Mouse (Mus musculus) heart, embryonic 11.5 days (tissue): ENCODE measurements at regions not wholly inside any gene's neighbourhood (a gene's known extent, or its start where the extent isn't known, plus 50 kb on each side); places are given as distances from the start of the nearest gene placed in this dataset.

Source experiments
- ATAC-seq: fragments of 200-750 bp; cut with Nextera tagmentation; replicated peaks from 2 replicates; pipeline ENCODE4 v1.8.0; 2017; ENCODE audit warnings: moderate library complexity; ENCODE audit not compliant: insufficient number of reproducible peaks, low FRiP score, low TSS enrichment
- H3K27ac ChIP-seq: fragments of 300-500 bp; sonication (generic); 2 replicates; pipeline ENCODE4 v1.5.1; 2014; ENCODE audit warnings: mild to moderate bottlenecking, low read depth, low read length
- H3K27me3 ChIP-seq: fragments of 300-500 bp; sonication (generic); 2 replicates; pipeline ENCODE4 v1.6.1; 2014; ENCODE audit warnings: mild to moderate bottlenecking, low read length, mixed read lengths; ENCODE audit not compliant: control insufficient read depth, insufficient read depth
- H3K36me3 ChIP-seq: fragments of 300-500 bp; sonication (generic); 2 replicates; pipeline ENCODE4 v1.6.1; 2014; ENCODE audit warnings: mild to moderate bottlenecking, low read length, moderate library complexity, mixed read lengths; ENCODE audit not compliant: control insufficient read depth, insufficient read depth
- H3K4me1 ChIP-seq: fragments of 300-500 bp; sonication (generic); 2 replicates; pipeline ENCODE4 v1.6.1; 2014; ENCODE audit warnings: low read length; ENCODE audit not compliant: control insufficient read depth, insufficient read depth
- H3K4me2 ChIP-seq: fragments of 300-500 bp; sonication (generic); 2 replicates; pipeline ENCODE4 v1.6.1; 2014; ENCODE audit warnings: mild to moderate bottlenecking, moderate library complexity
- H3K4me3 ChIP-seq: fragments of 300-500 bp; sonication (generic); 2 replicates; pipeline ENCODE4 v1.5.1; 2014; ENCODE audit warnings: low read depth, low read length
- H3K9ac ChIP-seq: fragments of 300-500 bp; sonication (generic); 2 replicates; pipeline ENCODE4 v1.6.1; 2014; ENCODE audit warnings: mild to moderate bottlenecking, low read depth, low read length, moderate library complexity
- H3K9me3 ChIP-seq: fragments of 300-500 bp; sonication (generic); replicated peaks from 2 replicates; pipeline ENCODE4 v1.6.1; 2016; ENCODE audit warnings: low read length; ENCODE audit not compliant: control insufficient read depth
- WGBS: fragments of 180-500 bp; shearing (Covaris S2); extraction: QIAGEN DNeasy Blood & Tissue Kit; methylation state at CpG from one replicate; pipeline ENCODE4 v1.1.7; 2014; ENCODE audit not compliant: insufficient replicate concordance; 5-methylcytosine and 5-hydroxymethylcytosine counted together

DNA sequence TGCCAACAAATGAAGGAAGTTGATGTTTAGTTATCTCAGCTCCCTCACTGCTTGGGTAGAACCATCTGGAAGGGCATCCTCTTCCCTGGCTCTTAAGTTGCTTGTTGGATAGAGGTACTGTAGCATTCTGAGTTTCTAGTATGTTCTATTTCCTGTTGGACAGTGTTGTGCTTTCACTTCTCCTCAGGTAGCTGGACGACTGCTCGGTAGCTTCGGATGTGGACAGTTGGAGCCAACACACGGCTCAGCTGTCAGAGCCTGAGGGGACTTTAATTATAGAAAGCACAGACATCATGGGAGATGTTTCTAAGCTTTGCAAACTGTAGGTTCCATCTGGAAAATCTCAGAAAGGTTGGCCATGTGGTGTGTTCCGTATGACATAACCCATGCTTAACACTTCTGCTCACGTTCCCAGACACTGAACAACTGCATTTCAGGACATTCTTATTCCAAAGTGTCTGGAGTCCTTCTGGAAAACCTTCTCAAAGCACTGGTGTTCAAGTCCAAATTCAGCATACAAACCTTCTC lies 233.8 kb upstream of the Lrtm1 start:
- no peak overlapping the region for H3K4me2 ChIP-seq
- no peak for ATAC-seq
- H3K4me1 ChIP-seq, result no peaks in the 10 kb centered on the region

DNA sequence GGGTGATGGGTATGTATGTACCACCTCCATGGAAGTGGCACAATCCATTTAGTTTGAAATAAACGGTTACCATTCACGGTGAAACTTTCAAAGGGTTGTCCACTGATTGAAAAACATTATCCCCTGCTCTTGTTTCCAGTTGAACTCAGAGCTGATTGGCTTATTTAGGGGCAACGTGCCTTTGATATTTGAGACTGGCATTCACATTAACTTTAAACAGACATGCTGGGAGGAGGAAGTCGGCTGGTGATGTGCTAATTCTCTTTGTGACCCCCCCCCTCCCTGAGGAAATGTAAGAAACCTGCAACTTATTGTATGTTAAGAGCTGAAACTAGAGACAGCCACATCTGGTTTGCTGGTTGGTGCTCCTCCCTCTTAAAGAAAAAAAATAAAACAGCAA lies 219.7 kb upstream of the Lrtm1 start:
- Histone ChIP-seq H3K4me3 (no peak overlapping the region), H3K9me3 (no peaks in the 10 kb centered on the region), H3K4me2 (peak overlapping the region; percentile 11; the same call in 1 of the 2 replicates), H3K27me3 (peaks cover 3% of the 10 kb centered on the region; the same call in 1 of the 2 replicates), H3K36me3 (no peaks in the 10 kb centered on the region), H3K4me1 (no peaks in the 10 kb centered on the region), H3K27ac (no peak overlapping the region), H3K9ac (no peak overlapping the region)
- ATAC-seq, result no peak
- WGBS, result 6% methylated on average over 4 of the region's 4 CpGs

More for the DNA sequence above, 233.8 kb upstream of the Lrtm1 start:
- H3K27ac ChIP-seq, result no peak overlapping the region
- no peak overlapping the region for H3K4me3 ChIP-seq
- H3K27me3 ChIP-seq, result no peaks in the 10 kb centered on the region
- no peak overlapping the region for H3K9ac ChIP-seq
- H3K36me3 ChIP-seq, result no peaks in the 10 kb centered on the region
- 77% methylated on average over 6 of the region's 6 CpGs for WGBS
- H3K9me3 ChIP-seq, result no peaks in the 10 kb centered on the region

DNA sequence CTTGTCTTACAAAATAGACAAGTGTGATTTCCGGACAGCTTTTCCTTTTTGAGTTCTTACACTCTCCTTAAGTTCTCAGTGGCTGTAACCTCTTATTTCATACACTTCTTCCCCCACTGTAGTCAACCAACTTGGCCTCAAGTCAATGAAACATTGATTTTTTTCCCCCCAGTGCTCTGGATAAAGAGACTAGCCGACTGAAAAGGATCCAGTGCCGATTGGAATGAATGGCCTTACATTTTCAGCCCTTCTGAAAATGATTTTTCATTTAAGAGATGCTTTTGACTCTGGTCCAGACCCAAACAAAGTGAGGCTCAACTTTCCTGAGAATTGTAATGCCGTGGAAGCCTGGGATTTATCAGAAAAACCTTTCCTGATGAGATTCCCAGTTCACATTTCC lies 216.3 kb upstream of the Lrtm1 start:
- H3K4me3 ChIP-seq, result no peak overlapping the region
- no peaks in the 10 kb centered on the region for H3K4me1 ChIP-seq
- H3K9ac ChIP-seq, result no peak overlapping the region
- peaks cover 3% of the 10 kb centered on the region; the same call in 1 of the 2 replicates for H3K27me3 ChIP-seq
- H3K9me3 ChIP-seq, result no peaks in the 10 kb centered on the region
- no peaks in the 10 kb centered on the region for H3K36me3 ChIP-seq
- WGBS, result 68% methylated on average over 4 of the region's 4 CpGs
- ATAC-seq, result no peak
- no peak overlapping the region for H3K4me2 ChIP-seq
- no peak overlapping the region for H3K27ac ChIP-seq

GRCm38 (mm10) chr14:28802126-28802525 lies 215.9 kb upstream of the Lrtm1 start:
- no peak overlapping the region for H3K4me2 ChIP-seq
- no peak overlapping the region for H3K9ac ChIP-seq
- H3K4me3 ChIP-seq, result no peak overlapping the region
- no peak for ATAC-seq
- 71% methylated on average over 5 of the region's 5 CpGs for WGBS
- H3K27ac ChIP-seq, result no peak overlapping the region
- H3K36me3 ChIP-seq, result no peaks in the 10 kb centered on the region
- no peaks in the 10 kb centered on the region for H3K9me3 ChIP-seq
- H3K27me3 ChIP-seq, result peaks cover 3% of the 10 kb centered on the region; the same call in 1 of the 2 replicates
- no peaks in the 10 kb centered on the region for H3K4me1 ChIP-seq

- 83% methylated on average over 4 of the region's 4 CpGs for WGBS
- Histone ChIP-seq H3K9me3 (no peaks in the 10 kb centered on the region), H3K27me3 (no peaks in the 10 kb centered on the region), H3K9ac (no peak overlapping the region), H3K4me2 (no peak overlapping the region), H3K27ac (no peak overlapping the region), H3K4me3 (no peak overlapping the region), H3K36me3 (no peaks in the 10 kb centered on the region), H3K4me1 (no peaks in the 10 kb centered on the region)
- no peak for ATAC-seq
Measured at GRCm38 (mm10) chr14:28808094-28808493, 209.9 kb upstream of the Lrtm1 start.

- no peak overlapping the region for H3K4me3 ChIP-seq
- ATAC-seq, result no peak
- no peak overlapping the region for H3K9ac ChIP-seq
- H3K4me1 ChIP-seq, result no peaks in the 10 kb centered on the region
- no peak overlapping the region for H3K27ac ChIP-seq
- H3K4me2 ChIP-seq, result no peak overlapping the region
- 64% methylated on average over 5 of the region's 5 CpGs for WGBS
- H3K9me3 ChIP-seq, result no peaks in the 10 kb centered on the region
- no peaks in the 10 kb centered on the region for H3K36me3 ChIP-seq
- no peaks in the 10 kb centered on the region for H3K27me3 ChIP-seq
Measured at GRCm38 (mm10) chr14:28809355-28809754, 208.7 kb upstream of the Lrtm1 start.

DNA sequence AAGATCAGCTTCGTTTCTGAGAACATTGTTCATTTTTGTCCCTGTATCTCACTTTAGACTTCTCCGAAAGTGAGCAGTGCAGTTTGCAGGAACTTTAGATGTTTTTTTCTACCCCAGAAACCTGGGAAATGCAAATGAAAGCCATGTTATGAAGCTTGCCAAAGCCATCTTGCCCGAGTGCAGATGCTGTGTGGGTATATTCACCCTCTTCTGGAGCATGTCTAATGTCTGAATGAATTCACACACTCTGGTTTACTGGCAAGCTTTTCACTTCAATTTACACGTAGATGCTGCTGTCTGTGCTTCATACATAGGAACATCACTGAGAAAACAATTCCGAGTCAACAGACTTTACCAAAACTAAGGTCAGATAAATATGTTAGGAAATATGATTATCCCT lies 197.0 kb upstream of the Lrtm1 start:
- Histone ChIP-seq H3K4me2 (no peak overlapping the region), H3K27ac (no peak overlapping the region), H3K9ac (no peak overlapping the region), H3K27me3 (no peaks in the 10 kb centered on the region), H3K4me3 (no peak overlapping the region), H3K36me3 (no peaks in the 10 kb centered on the region), H3K9me3 (no peaks in the 10 kb centered on the region), H3K4me1 (no peaks in the 10 kb centered on the region)
- WGBS, result 80% methylated on average over 5 of the region's 5 CpGs
- no peak for ATAC-seq

DNA sequence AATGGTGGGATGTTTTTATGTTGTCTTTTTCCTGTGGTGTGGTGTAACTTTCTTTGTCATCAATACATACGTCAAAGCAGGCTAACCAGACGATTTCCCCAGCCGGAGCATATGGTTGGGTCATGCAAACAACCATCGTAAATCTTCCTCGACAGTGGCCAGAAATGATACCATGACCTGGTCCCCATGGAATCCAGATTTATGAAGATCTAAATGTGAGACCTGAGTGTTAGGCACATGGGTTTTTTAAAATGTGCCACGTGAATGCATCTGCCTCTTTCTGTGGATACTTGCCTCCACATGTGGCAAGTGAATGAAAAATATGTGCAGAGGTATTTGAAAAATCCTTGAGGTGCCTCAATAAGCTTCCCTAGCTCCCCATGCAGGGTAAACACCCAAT lies 190.8 kb upstream of the Lrtm1 start:
- H3K4me3 ChIP-seq, result no peak overlapping the region
- no peak for ATAC-seq
- H3K27me3 ChIP-seq, result no peaks in the 10 kb centered on the region
- H3K9ac ChIP-seq, result no peak overlapping the region
- H3K27ac ChIP-seq, result no peak overlapping the region
- no peaks in the 10 kb centered on the region for H3K9me3 ChIP-seq
- no peaks in the 10 kb centered on the region for H3K4me1 ChIP-seq
- no peaks in the 10 kb centered on the region for H3K36me3 ChIP-seq
- H3K4me2 ChIP-seq, result no peak overlapping the region
- 71% methylated on average over 6 of the region's 6 CpGs for whole genome bisulfite sequencing

- no peaks in the 10 kb centered on the region for H3K9me3 ChIP-seq
- no peak for ATAC-seq
- H3K4me1 ChIP-seq, result no peaks in the 10 kb centered on the region
- no peak overlapping the region for H3K27ac ChIP-seq
- no peak overlapping the region for H3K9ac ChIP-seq
- H3K36me3 ChIP-seq, result no peaks in the 10 kb centered on the region
- no peak overlapping the region for H3K4me2 ChIP-seq
- H3K4me3 ChIP-seq, result no peak overlapping the region
- no peaks in the 10 kb centered on the region for H3K27me3 ChIP-seq
Measured at GRCm38 (mm10) chr14:28837117-28837516, 180.9 kb upstream of the Lrtm1 start.
